Mouse (Mus musculus) liver, adult 2 months (tissue): Measurements from ENCODE around the gene Pde1b.

Source experiments
- CTCF ChIP-seq: fragments of 200-500 bp; IDR thresholded peaks from 2 replicates; pipeline ENCODE4 v1.5.1; 2011; ENCODE audit warnings: low read depth, low read length, control low read depth
- POLR2A ChIP-seq: fragments of 200-500 bp; IDR thresholded peaks from 2 replicates; pipeline ENCODE4 v1.6.1; 2011; ENCODE audit warnings: low read length, control low read depth; ENCODE audit not compliant: insufficient read depth; ENCODE audit errors: extremely low read depth

- no peak for TF ChIP-seq CTCF
- TF ChIP-seq POLR2A, result no peak
Observed at GRCm38 (mm10) chr15:103454449-103454848, 48.4 kb upstream of the Pde1b start.
